Mouse (Mus musculus) right cerebral cortex, postnatal 4 days (tissue): ENCODE results near the gene Rab5c.

Source experiments
- DNase-seq: peaks from one replicate; pipeline ENCODE4 v3.0.0-alpha.2; 2022

Gene Rab5c

DNA sequence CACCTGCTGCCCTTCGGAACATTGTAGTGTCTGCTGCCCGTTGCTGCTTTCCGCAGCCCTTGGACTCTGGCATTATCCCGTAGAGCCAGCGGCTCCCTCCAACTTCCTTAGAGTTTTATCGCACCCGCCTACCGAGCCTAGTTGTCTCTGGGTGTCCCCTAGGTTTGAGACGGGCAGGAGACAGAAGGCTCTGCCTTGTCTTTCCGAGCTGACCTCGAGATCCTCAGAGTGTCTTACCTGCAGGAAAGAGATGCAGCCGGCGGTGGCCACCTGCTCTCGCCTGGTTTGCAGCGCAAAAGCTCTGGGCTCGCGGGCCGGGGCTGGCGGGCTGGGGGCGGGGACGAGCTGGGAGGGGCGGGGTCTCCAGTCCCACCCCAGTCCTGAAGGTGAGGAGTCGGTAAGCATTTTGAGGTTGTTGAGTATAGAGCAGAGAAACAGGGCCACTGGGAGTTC is 45.8 kb downstream of the Rab5c start, which contains the start of gene Zfp385c:
Gene Zfp385c, minus strand, starts transcription at position 292 of the 453 bp plus-strand sequence.
- DNase-seq: no peak

DNA sequence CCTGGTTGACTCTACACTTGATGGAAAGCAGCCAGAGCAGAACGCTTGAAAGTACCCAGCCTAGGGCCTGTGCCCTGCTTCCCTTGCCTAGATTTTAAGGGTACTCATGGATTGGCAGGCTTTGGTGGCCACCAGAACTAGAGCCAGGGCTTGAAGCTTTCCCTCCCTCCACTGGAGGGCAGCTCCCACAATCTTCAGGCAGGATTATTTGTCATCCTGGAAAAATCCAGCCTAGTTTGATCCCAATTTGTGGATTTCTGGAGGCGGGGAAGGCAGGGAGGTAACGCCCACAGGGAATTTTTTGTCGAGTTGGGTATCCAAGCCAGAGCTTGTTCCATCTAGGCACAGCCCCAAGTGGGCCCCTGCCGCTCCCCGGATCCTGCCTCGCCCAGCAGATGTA is 47.6 kb downstream of the Rab5c start:
- DNase-seq: no peak

DNA sequence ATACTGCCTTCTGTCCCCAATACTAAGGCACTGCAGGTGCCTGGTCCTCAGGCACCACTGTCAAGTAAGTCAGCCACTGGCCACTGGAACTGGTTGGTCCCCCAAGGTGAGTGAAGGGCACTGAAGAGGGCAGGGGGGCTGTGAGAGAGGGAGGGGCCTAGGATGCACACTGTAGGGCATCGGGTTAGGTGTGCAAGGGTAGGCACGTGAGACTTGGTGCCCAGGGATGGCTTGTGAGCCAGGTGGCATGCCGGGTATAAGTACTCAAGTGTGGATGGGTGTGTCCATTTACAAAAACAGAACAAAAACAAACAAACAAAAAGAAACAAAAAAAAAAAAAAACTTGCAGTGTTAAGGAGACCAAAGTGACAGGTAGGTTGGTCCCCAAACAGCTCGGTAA is 49.6 kb downstream of the Rab5c start:
- no peak for DNase-seq

DNA sequence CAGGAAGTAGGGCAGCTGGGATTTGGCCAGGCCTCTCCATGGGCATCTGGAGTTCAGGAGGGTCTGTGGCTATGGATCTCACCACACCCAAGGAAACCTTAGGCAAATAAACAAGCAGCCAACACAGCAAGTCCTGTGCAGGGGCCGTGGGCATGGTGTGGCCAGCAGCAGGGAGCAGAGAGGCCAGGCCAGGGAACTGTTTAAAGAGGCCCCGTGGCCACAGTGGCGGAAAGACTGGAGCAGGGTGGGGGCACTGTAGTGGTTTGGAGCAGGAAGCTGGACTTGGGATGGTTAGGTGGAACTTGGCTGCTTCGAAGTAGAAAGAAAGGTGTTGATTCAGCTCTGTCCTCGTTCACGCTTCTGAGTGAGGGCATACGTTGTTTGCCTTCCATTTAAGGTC is 50.8 kb downstream of the Rab5c start:
- DNase-seq: no peak

DNA sequence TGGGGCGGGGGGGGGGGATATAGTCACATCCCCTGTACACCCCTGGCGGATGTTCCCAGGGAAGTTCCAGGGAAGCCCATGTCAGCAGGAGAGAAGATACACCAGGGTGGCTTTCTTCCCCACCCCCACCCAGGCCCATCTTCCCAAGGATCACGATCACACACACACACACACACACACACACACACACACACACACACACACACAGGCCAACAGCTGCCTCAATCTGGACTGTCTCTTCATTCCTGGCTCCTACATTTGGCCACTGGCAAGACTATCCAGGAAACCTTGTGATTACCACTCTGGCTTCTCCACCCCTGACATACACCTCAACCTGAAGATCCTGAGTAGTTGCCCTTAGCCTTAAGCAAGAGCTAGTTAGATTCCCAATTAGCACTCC is 52.6 kb downstream of the Rab5c start:
- no peak for DNase-seq

DNA sequence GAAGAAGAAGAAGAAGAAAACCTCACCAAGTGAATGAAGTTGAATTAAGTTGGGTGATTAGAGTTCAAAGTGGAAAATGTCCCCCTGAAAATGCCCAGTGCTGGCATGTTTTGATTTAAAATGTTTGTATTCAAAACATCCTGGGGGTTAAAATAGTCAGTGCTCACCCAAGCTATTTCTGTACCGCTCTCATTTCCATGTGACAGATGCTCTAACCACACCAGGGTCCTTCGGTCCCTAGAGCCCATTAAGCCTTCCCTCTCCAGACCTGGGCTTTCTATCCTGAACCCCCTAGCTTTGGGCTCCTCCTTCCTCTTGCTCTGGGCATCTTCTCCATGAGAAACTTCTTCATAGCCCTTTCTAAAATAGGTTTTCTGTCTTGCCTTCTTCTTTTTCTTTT is 53.9 kb downstream of the Rab5c start:
- no peak for DNase-seq

DNA sequence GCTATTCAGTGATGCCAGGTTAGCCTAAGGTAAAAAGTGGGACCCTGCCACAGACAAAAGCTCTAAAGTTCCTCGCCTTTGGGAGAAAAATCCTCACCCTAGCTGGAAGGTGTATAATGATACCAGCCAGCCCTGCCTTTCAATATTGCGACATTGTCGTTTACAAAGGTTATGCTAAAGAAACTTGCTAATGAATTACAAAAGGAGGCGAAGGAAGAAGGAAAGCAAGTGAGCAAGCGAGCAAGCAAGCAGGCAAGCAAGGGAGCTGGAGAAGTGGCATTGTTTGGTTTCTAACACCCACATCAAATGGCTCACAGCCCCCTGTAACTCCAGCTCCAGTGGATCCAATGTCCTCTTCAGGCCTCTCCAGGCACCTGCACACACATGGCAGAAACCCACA is 55.5 kb downstream of the Rab5c start:
- no peak for DNase-seq

DNA sequence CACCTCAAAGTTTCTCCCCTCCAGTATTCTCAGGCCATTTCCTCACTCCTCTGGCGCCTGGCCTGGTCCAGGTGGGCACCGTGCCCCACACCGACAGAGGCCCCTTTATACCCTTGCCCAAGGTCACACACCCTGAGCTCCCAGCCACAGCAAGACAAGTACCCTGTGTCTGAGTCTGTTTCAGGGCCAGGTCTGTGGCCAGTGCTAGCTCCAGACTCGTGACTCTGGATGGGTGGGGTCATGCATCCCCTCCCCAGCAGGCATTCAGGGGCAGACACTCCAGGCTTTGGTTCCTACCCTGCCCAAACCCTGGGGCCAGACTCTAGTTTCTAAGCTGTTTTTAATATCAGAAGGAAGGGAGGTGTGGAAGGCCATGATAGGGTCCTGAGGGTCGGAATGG is 56.2 kb downstream of the Rab5c start:
- no peak for DNase-seq

DNA sequence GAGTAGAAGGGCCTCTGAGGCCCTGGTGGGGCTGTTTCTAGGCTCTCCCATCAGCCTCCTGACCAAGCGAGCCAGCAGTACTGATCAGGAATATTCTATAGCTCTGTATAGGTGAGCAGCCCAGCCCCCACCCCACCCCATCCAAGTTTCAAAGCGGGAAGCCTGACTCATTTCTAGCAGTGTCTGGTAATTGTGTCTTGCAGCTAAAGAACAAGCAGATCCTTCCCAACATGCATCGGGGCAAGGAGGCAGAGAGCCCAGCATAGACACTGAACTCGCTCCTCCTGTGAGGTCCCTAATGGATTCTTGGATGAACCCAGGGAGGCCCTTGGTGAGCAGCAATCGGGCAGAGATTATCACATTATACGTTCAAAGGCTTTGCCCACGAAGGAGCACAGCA is 60.2 kb downstream of the Rab5c start:
- no peak for DNase-seq

DNA sequence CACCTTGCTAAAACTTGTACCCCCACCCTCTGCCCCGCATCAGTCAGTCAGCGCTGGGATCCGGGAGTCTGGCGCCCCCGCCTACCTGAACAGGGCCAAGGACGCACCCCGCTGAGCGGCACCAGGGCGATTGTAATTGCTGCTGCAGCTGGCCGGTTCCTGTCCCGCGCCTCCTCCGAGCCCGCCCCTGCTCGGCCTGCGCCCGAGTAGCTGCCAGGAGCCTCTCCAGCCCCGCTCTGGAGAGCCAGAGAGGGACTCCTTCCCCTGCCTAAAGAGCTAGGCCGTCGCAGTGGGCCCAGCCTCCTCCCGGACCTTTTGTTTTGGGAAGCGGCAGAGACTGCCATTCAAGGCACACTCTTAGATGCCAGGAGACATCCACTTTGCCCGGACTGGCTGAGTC is 64.8 kb downstream of the Rab5c start:
- DNase-seq: no peak

DNA sequence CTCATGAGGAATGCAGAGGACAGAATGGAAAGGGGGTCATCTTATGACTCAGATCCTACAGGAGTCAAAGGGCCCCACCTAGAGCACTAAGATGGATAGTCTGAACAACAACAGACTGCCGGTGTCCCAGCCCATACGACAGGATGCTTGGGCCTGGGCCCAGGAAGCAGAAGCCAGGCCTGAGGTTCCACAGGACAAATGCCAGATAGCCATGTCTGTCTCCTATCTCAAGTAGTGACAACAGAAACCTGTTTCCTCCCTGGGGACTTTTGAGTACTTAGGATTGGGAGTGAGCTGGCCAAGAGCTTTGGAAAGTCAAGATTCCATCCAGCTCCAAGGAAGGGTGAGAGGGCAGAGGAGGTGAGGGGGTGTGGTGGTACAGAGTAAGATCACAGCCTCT is 66.1 kb downstream of the Rab5c start:
- no peak for DNase-seq

DNA sequence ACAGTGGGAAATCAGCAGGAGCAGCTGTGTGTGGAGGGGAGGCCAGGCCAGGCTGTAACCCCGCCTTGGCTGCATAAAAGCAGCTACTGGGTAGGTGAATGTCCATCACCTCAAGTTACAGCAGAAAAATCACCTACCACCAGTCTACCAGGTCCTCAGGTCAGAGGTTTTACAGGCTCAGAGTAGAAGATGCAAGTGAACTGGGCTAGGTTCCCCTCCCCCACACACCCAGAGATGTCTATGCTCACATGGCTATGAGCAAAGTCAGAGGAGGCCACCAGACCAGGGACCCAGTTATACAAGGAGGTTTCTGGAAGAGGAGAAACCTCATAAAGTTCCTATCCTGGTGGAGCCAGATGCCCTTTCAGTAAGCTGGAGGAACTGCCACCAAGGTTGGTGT is 67.0 kb downstream of the Rab5c start:
- no peak for DNase-seq
